Mouse (Mus musculus): ENCODE data around the gene Hspbap1. TPM values are rescaled to one million over a fixed set of nuclear protein-coding genes. Genes with fewer than 3 reads are reported as not detected.

Gene Hspbap1
- polyA plus RNA-seq, 1 experiment from 2014 or later: 6.9 TPM

GRCm38 (mm10) chr16:35781096-35781495 lies 10.9 kb downstream of the Hspbap1 start:
- H3K4me3 ChIP-seq: no peak overlapping the region
- peaks cover 24% of the 10 kb centered on the region for H3K4me1 ChIP-seq (replicated peaks)
- no peaks in the 10 kb centered on the region for H3K9me3 ChIP-seq (replicated peaks)
- H3K9ac ChIP-seq: no peak overlapping the region
- H3K27me3 ChIP-seq: no peaks in the 10 kb centered on the region
- WGBS: 83% methylated on average over 9 of the region's 9 CpGs
- H3K36me3 ChIP-seq: no peaks in the 10 kb centered on the region
- ATAC-seq (replicated peaks; ENCODE audit: insufficient number of reproducible peaks, insufficient read depth, low FRiP score, low read depth): no peak
- no peak overlapping the region for H3K4me2 ChIP-seq
- no peak overlapping the region for H3K27ac ChIP-seq

GRCm38 (mm10) chr16:35781651-35782050 lies 11.5 kb downstream of the Hspbap1 start:
- no peaks in the 10 kb centered on the region for H3K9me3 ChIP-seq (replicated peaks)
- H3K27me3 ChIP-seq: no peaks in the 10 kb centered on the region
- H3K27ac ChIP-seq: no peak overlapping the region
- WGBS: 82% methylated on average over 5 of the region's 5 CpGs
- ATAC-seq (replicated peaks; ENCODE audit: insufficient number of reproducible peaks, insufficient read depth, low FRiP score, low read depth): no peak
- H3K9ac ChIP-seq: no peak overlapping the region
- no peak overlapping the region for H3K4me2 ChIP-seq
- peaks cover 19% of the 10 kb centered on the region for H3K4me1 ChIP-seq (replicated peaks)
- no peak overlapping the region for H3K4me3 ChIP-seq
- no peaks in the 10 kb centered on the region for H3K36me3 ChIP-seq

GRCm38 (mm10) chr16:35782451-35783206 lies 12.5 kb downstream of the Hspbap1 start:
- Histone ChIP-seq H3K9me3 (replicated peaks) (no peaks in the 10 kb centered on the region), H3K36me3 (no peaks in the 10 kb centered on the region), H3K4me2 (no peak overlapping the region), H3K4me1 (replicated peaks) (peaks cover 16% of the 10 kb centered on the region), H3K27ac (no peak overlapping the region), H3K9ac (no peak overlapping the region), H3K27me3 (no peaks in the 10 kb centered on the region), H3K4me3 (no peak overlapping the region)
- no peak for ATAC-seq (replicated peaks; ENCODE audit: insufficient number of reproducible peaks, insufficient read depth, low FRiP score, low read depth)
- 71% methylated on average over 13 of the region's 13 CpGs for WGBS

- no peaks in the 10 kb centered on the region for H3K9me3 ChIP-seq (replicated peaks)
- H3K4me2 ChIP-seq: no peak overlapping the region
- no peak overlapping the region for H3K27ac ChIP-seq
- 79% methylated on average over 3 of the region's 3 CpGs for WGBS
- no peak overlapping the region for H3K9ac ChIP-seq
- no peak overlapping the region for H3K4me3 ChIP-seq
- no peaks in the 10 kb centered on the region for H3K36me3 ChIP-seq
- ATAC-seq (replicated peaks; ENCODE audit: insufficient number of reproducible peaks, insufficient read depth, low FRiP score, low read depth): no peak
- peaks cover 18% of the 10 kb centered on the region for H3K4me1 ChIP-seq (replicated peaks)
- H3K27me3 ChIP-seq: no peaks in the 10 kb centered on the region
These were observed 13.0 kb downstream of the Hspbap1 start for GRCm38 (mm10) chr16:35783207-35783573.

- WGBS: 57% methylated on average over 7 of the region's 7 CpGs
- ATAC-seq (replicated peaks; ENCODE audit: insufficient number of reproducible peaks, insufficient read depth, low FRiP score, low read depth): no peak
- Histone ChIP-seq H3K27me3 (no peaks in the 10 kb centered on the region), H3K9ac (no peak overlapping the region), H3K4me2 (no peak overlapping the region), H3K4me3 (no peak overlapping the region), H3K36me3 (no peaks in the 10 kb centered on the region), H3K27ac (no peak overlapping the region), H3K9me3 (replicated peaks) (no peaks in the 10 kb centered on the region), H3K4me1 (replicated peaks) (peaks cover 25% of the 10 kb centered on the region)
These were observed 14.1 kb downstream of the Hspbap1 start for GRCm38 (mm10) chr16:35784134-35784725.

GRCm38 (mm10) chr16:35787163-35787562 lies 17.0 kb downstream of the Hspbap1 start:
- Histone ChIP-seq H3K4me1 (replicated peaks) (peaks cover 25% of the 10 kb centered on the region), H3K9ac (no peak overlapping the region), H3K36me3 (no peaks in the 10 kb centered on the region), H3K27me3 (no peaks in the 10 kb centered on the region), H3K27ac (no peak overlapping the region), H3K4me3 (no peak overlapping the region), H3K9me3 (replicated peaks) (no peaks in the 10 kb centered on the region), H3K4me2 (no peak overlapping the region)
- no peak for ATAC-seq (replicated peaks; ENCODE audit: insufficient number of reproducible peaks, insufficient read depth, low FRiP score, low read depth)
- WGBS: 95% methylated on average over 6 of the region's 6 CpGs

GRCm38 (mm10) chr16:35787568-35788189 lies 17.5 kb downstream of the Hspbap1 start:
- no peak overlapping the region for H3K4me3 ChIP-seq
- H3K9me3 ChIP-seq (replicated peaks): no peaks in the 10 kb centered on the region
- no peaks in the 10 kb centered on the region for H3K27me3 ChIP-seq
- no peak overlapping the region for H3K4me2 ChIP-seq
- 80% methylated on average over 8 of the region's 8 CpGs for WGBS
- H3K27ac ChIP-seq: peak overlapping the region; percentile 76
- no peak overlapping the region for H3K9ac ChIP-seq
- ATAC-seq (replicated peaks; ENCODE audit: insufficient number of reproducible peaks, insufficient read depth, low FRiP score, low read depth): no peak
- H3K36me3 ChIP-seq: no peaks in the 10 kb centered on the region
- peaks cover 22% of the 10 kb centered on the region for H3K4me1 ChIP-seq (replicated peaks)

GRCm38 (mm10) chr16:35788330-35788729 lies 18.2 kb downstream of the Hspbap1 start:
- ATAC-seq (replicated peaks; ENCODE audit: insufficient number of reproducible peaks, insufficient read depth, low FRiP score, low read depth): peak; percentile 69; the same call in 1 of the 2 replicates
- no peaks in the 10 kb centered on the region for H3K27me3 ChIP-seq
- H3K4me1 ChIP-seq (replicated peaks): peaks cover 19% of the 10 kb centered on the region
- H3K9me3 ChIP-seq (replicated peaks): no peaks in the 10 kb centered on the region
- WGBS: 51% methylated on average over 6 of the region's 6 CpGs
- H3K9ac ChIP-seq: no peak overlapping the region
- no peaks in the 10 kb centered on the region for H3K36me3 ChIP-seq
- no peak overlapping the region for H3K4me3 ChIP-seq
- 0 out of 2 replicates have a peak overlapping the region, but pooled peaks have one; percentile 25 for H3K4me2 ChIP-seq
- peak overlapping the region; percentile 76 for H3K27ac ChIP-seq

GRCm38 (mm10) chr16:35791962-35792521 lies 21.9 kb downstream of the Hspbap1 start:
- Histone ChIP-seq H3K4me3 (no peak overlapping the region), H3K9me3 (replicated peaks) (no peaks in the 10 kb centered on the region), H3K4me1 (replicated peaks) (peaks cover 18% of the 10 kb centered on the region), H3K4me2 (no peak overlapping the region), H3K9ac (no peak overlapping the region), H3K36me3 (no peaks in the 10 kb centered on the region), H3K27me3 (no peaks in the 10 kb centered on the region), H3K27ac (no peak overlapping the region)
- 77% methylated on average over 6 of the region's 6 CpGs for WGBS
- no peak for ATAC-seq (replicated peaks; ENCODE audit: insufficient number of reproducible peaks, insufficient read depth, low FRiP score, low read depth)

- H3K4me1 ChIP-seq (replicated peaks): peaks cover 3% of the 10 kb centered on the region; the same call in 1 of the 2 replicates
- H3K4me2 ChIP-seq: no peak overlapping the region
- H3K27me3 ChIP-seq: no peaks in the 10 kb centered on the region
- no peaks in the 10 kb centered on the region for H3K36me3 ChIP-seq
- no peak for ATAC-seq (replicated peaks; ENCODE audit: insufficient number of reproducible peaks, insufficient read depth, low FRiP score, low read depth)
- 0 out of 2 replicates have a peak, but pooled peaks cover 4% of the 10 kb centered on the region for H3K9me3 ChIP-seq (replicated peaks)
- H3K9ac ChIP-seq: no peak overlapping the region
- no peak overlapping the region for H3K27ac ChIP-seq
- H3K4me3 ChIP-seq: no peak overlapping the region
- WGBS: 73% methylated on average over 7 of the region's 7 CpGs
These were observed 32.0 kb downstream of the Hspbap1 start for GRCm38 (mm10) chr16:35802163-35802562.

GRCm38 (mm10) chr16:35803723-35804122 lies 33.5 kb downstream of the Hspbap1 start:
- Histone ChIP-seq H3K9me3 (replicated peaks) (0 out of 2 replicates have a peak, but pooled peaks cover 4% of the 10 kb centered on the region), H3K9ac (no peak overlapping the region), H3K4me2 (no peak overlapping the region), H3K4me1 (replicated peaks) (peaks cover 3% of the 10 kb centered on the region; the same call in 1 of the 2 replicates), H3K27ac (no peak overlapping the region), H3K36me3 (no peaks in the 10 kb centered on the region), H3K4me3 (no peak overlapping the region), H3K27me3 (no peaks in the 10 kb centered on the region)
- 92% methylated on average over 4 of the region's 4 CpGs for WGBS
- no peak for ATAC-seq (replicated peaks; ENCODE audit: insufficient number of reproducible peaks, insufficient read depth, low FRiP score, low read depth)

Measured in heart, embryonic 15.5 days (tissue).